Mouse (Mus musculus) bone marrow macrophage, adult 2 months (primary cell): Measurements from ENCODE around the gene Prr14. TPM values are rescaled to one million over a fixed set of nuclear protein-coding genes. Genes with fewer than 3 reads are reported as not detected.
A peak's percentile ranks its signal among the peaks of the same experiment; 100 is the strongest.
"Not testable (repeated sequence)": the region's sequence is repeated elsewhere in the genome, so short reads cannot be mapped to it uniquely, and the experiment has no call there.

ENCODE experiments used
- H3K27ac ChIP-seq: 2 replicates; pipeline ENCODE4 v1.5.1; 2012; ENCODE audit warnings: low read depth, low read length; ENCODE audit not compliant: insufficient read depth
- H3K4me1 ChIP-seq: 2 replicates; pipeline ENCODE4 v1.6.1; 2012; ENCODE audit warnings: low read length; ENCODE audit not compliant: control insufficient read depth, insufficient read depth
- H3K4me3 ChIP-seq: 2 replicates; pipeline ENCODE4 v1.5.1; 2012; ENCODE audit warnings: mild to moderate bottlenecking, low read length, moderate library complexity; ENCODE audit not compliant: insufficient read depth
- CTCF ChIP-seq: IDR thresholded peaks from 2 replicates; pipeline ENCODE4 v1.5.1; 2012; ENCODE audit warnings: low read depth, mild to moderate bottlenecking, low read length, moderate library complexity
- POLR2A ChIP-seq: IDR thresholded peaks from 2 replicates; pipeline ENCODE4 v1.6.1; 2012; ENCODE audit warnings: mild to moderate bottlenecking, low read depth, low read length, borderline replicate concordance
- polyA plus RNA-seq: library from polyadenylated mRNA; stranded (reverse); fragments of >200 nt; gene quantifications from 2 replicates; pipeline ENCODE4 v1.2.4, GENCODE M21; 2012; ENCODE audit not compliant: missing spikeins, insufficient read depth, insufficient read length

Gene Prr14
- polyA plus RNA-seq, 1 experiment: 69.0 TPM

DNA sequence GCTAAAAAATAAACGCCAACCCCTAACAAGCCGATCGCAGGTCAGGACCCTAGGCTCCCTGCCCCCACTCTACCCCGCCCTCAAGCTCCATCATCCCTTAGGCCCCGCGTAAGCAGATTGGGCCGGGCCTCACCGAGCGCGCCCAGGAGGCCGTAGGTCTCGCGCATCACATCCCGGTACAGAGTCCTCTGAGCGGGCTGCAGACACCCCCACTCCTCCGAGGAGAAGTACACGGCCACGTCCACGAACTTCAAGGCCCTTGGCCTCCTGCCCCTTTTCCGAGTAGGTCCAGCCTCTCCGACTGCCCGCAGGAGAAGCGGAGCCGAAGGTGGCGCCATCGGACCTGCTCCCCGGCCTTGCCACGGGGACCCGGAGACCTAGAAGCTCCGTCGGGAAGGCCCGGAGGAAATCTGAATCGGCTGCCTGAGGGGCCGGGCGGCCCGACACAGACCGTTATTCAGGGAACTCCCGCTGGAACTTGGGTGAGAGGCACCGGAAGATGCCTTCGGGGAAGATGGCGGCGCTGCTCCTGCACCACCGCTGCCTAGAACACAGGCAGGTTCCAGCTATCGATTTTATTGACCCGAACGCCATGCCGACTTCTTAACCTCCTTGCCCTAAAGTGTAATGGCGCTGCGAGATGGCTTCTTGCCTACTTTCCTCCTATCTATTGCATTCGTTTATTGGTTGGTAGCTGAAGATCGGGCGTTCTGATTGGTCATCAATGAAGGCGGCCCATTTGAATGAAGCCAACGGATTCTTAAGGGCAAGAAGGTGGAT is 10.7 kb upstream of the Prr14 start, which contains the start of gene Zfp689:
Zfp689 (minus strand) TSS at position 638 of the 780 bp plus-strand sequence.
- Histone ChIP-seq H3K27ac (peak within 1 kb of the TSS; percentile 67), H3K4me1 (peaks cover 9% of the 10 kb centered on the region), H3K4me3 (peak within 1 kb of the TSS; percentile 99)
- TF ChIP-seq POLR2A (no peak), CTCF (no peak)

DNA sequence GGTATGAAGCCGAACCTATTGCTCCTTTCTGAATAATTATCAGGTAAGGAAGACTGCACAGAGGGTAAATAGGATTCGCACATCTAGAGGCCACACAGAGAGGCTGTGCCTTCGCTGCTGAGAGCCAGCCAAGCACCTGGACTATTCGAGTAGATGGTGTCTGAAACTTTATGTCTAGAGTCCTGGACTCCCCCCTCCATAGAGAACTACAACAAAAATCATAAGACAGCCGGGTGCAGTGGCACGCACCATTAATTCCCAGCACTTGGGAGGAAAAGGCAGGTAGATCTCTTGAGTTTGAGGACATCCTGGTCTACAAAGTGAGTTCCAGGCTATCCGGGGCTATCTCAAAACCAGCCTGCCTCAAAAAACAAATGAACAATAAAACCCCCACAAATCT is 9.4 kb upstream of the Prr14 start:
- H3K27ac ChIP-seq: no peak overlapping the region
- no peak for TF ChIP-seq POLR2A
- no peak for TF ChIP-seq CTCF
- H3K4me1 ChIP-seq: peaks cover 9% of the 10 kb centered on the region
- peak overlapping the region; percentile 6; the same call in 1 of the 2 replicates for H3K4me3 ChIP-seq

DNA sequence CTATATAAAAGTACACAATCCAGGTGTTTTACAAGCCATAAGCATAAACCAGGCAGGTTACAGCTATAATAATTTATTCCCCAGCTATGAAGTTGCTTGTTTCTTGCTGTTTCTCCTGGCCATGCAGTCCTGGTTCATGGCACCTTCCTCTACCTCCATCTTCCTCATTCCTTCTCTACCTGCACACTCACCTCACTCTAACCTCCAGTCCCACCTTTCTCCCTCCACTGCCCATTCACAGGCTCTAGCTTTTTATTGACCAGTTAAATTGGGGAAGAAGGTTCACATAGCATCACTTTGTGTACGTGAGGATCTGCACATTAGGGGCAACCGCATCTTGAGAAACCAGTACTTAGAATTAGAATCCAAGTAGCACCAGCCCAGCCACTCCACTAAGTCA is 6.4 kb upstream of the Prr14 start:
- TF ChIP-seq POLR2A: no peak

DNA sequence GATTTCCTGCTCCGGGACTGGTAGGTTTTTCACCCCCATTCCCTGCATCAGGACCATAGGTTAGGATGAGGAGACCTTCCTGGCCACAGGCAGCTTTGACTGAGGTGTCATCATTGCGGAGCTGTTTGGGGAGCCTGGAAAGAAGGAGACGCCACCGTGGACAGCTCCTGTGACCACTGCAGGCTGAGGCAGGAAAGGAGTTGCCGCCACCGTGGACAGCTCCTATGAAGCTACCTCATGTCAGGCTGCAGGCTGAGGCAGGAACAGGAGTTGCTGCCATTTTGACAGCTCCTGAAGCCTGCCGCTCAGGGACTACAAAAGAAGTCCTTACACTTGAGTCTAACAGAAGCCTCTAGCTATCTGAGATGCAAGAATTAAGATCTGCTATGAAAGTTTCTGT is 4.5 kb upstream of the Prr14 start:
- H3K4me1 ChIP-seq: peaks cover 6% of the 10 kb centered on the region
- TF ChIP-seq POLR2A (no peak), CTCF (no peak)
- no peak overlapping the region for H3K4me3 ChIP-seq
- no peak overlapping the region for H3K27ac ChIP-seq

More for the DNA sequence above, 6.4 kb upstream of the Prr14 start:
- H3K27ac ChIP-seq: no peak overlapping the region
- no peak overlapping the region for H3K4me3 ChIP-seq
- H3K4me1 ChIP-seq: peaks cover 9% of the 10 kb centered on the region

DNA sequence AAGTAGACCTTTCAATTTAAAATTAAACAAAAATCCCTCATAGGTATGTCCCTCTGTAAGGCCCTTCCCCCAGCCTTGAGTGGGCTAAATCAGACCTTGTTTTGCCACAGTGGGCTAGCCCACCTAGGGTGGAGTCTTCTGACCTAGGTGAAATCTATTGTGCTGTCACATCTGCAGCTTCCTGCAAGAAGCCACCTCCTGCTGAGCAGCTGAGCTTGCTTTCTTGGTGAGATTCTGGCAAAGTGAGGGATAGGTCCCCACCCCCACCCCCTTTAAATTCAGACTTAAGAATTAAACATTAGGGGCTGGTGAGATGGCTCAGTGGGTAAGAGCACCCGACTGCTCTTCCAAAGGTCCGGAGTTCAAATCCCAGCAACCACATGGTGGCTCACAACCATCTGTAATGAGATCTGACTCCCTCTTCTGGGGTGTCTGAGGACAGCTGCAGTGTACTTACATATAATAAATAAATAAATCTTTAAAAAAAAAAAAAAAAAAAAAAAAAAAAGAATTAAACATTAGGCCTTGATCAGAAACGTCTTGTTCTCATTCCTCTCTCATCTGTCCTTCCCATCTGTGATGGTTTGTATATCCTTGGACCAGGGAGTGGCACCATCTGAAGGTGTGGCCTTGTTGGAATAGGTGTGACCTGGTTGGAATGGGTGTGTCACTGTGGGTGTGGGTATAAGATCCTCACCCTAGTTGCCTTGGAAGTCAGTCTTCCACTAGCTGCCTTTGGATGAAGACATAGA is 864 bp upstream of the Prr14 start:
- H3K4me3 ChIP-seq, H3K27ac ChIP-seq, H3K4me1 ChIP-seq: not testable (repeated sequence)

DNA sequence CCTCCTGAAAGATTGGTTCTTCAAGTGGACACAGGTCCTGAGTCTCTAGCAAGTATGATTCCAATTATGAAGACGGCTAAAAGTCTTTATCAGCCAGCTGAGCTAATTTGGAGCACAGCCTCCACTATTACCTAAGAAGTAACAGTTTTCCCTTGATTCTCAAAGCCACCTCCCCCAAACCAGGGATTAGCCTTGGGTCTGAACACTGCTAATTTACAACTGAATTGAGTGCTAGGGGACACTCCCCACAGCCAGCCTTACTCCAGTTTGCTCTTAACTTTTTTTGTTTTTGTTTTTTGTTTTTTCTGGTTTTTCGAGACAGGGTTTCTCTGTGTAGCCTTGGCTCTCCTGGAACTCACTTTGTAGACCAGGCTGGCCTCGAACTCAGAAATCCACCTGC is 5.8 kb downstream of the Prr14 start:
- Histone ChIP-seq H3K4me1 (no peaks in the 10 kb centered on the region; the same call in 1 of the 2 replicates), H3K27ac (no peak overlapping the region), H3K4me3 (no peak overlapping the region)
- TF ChIP-seq POLR2A: no peak
- TF ChIP-seq CTCF: no peak

DNA sequence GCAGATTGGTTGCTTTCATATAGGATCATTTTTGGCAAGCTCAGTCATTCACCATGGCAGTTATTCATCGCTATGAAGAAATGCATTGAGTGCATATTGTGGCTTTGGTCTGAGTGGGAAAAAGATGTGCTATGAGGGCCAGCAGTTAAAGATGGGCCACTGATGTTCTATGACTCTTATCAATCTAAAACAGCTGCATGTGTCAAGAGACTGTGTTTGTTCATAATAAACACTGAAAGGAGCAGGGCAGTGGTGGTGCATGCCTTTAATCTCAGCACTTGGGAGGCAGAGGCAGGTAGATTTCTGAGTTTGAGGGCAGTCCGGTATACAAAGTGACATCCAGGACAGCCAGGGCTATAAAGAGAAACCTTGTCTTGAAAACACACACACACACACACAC is 6.3 kb downstream of the Prr14 start:
- not testable (repeated sequence) for H3K4me1 ChIP-seq, H3K4me3 ChIP-seq, H3K27ac ChIP-seq

DNA sequence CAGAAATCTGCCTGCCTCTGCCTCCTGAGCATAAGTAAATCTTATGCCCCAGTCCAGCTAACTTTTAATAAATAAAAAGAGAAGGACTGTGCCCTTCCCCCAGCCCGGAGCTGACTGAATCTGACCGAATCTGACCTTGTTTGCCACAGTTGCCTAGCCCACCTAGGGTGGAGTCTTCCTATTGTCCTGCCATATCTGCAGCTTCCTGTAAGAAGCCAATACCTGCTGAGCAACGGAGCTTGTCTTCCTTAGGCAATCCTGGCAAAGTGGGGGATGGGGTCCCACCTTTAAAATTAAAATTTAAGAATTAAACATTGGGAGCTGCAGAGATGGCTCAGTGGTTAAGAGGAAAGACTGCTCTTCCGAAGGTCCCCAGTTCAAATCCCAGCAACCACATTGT is 7.2 kb downstream of the Prr14 start:
- no peak for TF ChIP-seq CTCF
- no peak for TF ChIP-seq POLR2A
- no peak overlapping the region for H3K27ac ChIP-seq
- H3K4me3 ChIP-seq: no peak overlapping the region
- H3K4me1 ChIP-seq: no peaks in the 10 kb centered on the region; the same call in 1 of the 2 replicates

DNA sequence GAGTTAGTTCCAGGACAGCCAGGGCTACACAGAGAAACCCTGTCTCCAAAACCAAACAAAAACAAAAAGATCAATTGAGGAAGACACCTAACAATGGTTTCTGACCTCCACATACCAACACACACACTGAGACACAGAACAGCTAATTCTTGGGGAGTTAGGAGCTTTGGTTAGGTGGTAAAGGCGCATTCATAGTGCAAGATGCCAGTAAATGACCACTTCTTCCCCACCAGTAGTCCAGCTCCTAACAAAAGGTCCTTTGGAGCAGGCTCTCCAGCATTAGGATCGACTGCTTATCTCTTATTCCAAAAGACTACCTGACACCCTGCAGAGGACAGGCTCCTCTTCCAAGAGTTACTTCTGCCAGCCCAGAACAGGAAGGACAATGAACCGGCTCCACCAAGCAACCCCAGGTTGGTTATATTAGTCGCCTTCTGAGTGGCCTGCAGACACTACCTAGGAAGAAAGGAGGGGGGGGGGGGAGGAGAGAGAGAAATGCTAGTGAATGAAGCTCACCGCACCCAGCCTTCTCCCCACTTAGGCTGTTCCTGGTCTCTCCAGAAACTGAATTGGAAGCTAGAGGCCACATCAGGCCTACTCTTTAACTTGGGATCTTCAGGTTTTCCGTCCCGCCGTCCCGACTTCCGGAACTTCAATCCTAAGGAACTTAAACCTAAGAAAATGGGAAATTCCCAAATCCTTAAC is 10.8 kb downstream of the Prr14 start:
- Histone ChIP-seq H3K27ac (peak overlapping the region; percentile 80), H3K4me1 (peaks cover 4% of the 10 kb centered on the region), H3K4me3 (peak overlapping the region; percentile 58)
- TF ChIP-seq CTCF (no peak), POLR2A (no peak)
